Mouse (Mus musculus) brain, embryonic 14.5 days (tissue): ENCODE measurements around the gene Gmppb.

ENCODE experiments used
- CTCF ChIP-seq: fragments of 200-500 bp; IDR thresholded peaks from 2 replicates; pipeline ENCODE4 v1.5.1; 2012; ENCODE audit warnings: inconsistent platforms, mild to moderate bottlenecking, moderate library complexity, borderline replicate concordance; ENCODE audit not compliant: insufficient read depth, insufficient read length; ENCODE audit errors: extremely low read depth
- POLR2A ChIP-seq: fragments of 200-500 bp; IDR thresholded peaks from 2 replicates; pipeline ENCODE4 v1.6.1; 2012; ENCODE audit warnings: mild to moderate bottlenecking, inconsistent platforms, borderline replicate concordance; ENCODE audit not compliant: poor library complexity, insufficient read depth, insufficient read length, severe bottlenecking; ENCODE audit errors: extremely low read depth

- TF ChIP-seq CTCF: no peak
- no peak for TF ChIP-seq POLR2A
These were observed 20.5 kb downstream of the Gmppb start for GRCm38 (mm10) chr9:108069529-108069928.
